Mouse (Mus musculus) hindbrain, embryonic 14.5 days (tissue): ENCODE measurements around the gene Nudt4. TPM values are rescaled to one million over a fixed set of nuclear protein-coding genes. Genes with fewer than 3 reads are reported as not detected.
"Not testable (repeated sequence)": the region's sequence is repeated elsewhere in the genome, so short reads cannot be mapped to it uniquely, and the experiment has no call there.

Source experiments
- ATAC-seq: fragments of 200-750 bp; cut with Nextera tagmentation; 2 replicates; pipeline ENCODE4 v1.8.0; 2017; ENCODE audit warnings: moderate number of reproducible peaks, mild to moderate bottlenecking, moderate TSS enrichment, moderate library complexity; ENCODE audit not compliant: low FRiP score
- DNase-seq: peaks from one replicate; pipeline ENCODE4 v3.0.0-alpha.2; 2015; ENCODE audit warnings: low spot score
- H3K27ac ChIP-seq: fragments of 300-500 bp; sonication (generic); 2 replicates; pipeline ENCODE4 v1.5.1; 2014; ENCODE audit warnings: mild to moderate bottlenecking, moderate library complexity
- H3K27me3 ChIP-seq: fragments of 300-500 bp; sonication (generic); 2 replicates; pipeline ENCODE4 v1.6.1; 2014; ENCODE audit warnings: mild to moderate bottlenecking, low read length, mixed read lengths; ENCODE audit not compliant: control insufficient read depth, insufficient read depth
- H3K36me3 ChIP-seq: fragments of 300-500 bp; sonication (generic); replicated peaks from 2 replicates; pipeline ENCODE4 v1.6.1; 2014; ENCODE audit not compliant: control insufficient read depth, insufficient read depth
- H3K4me1 ChIP-seq: fragments of 300-500 bp; sonication (generic); replicated peaks from 2 replicates; pipeline ENCODE4 v1.6.1; 2014; ENCODE audit warnings: antibody characterized with exemption, low read length, mixed read lengths; ENCODE audit not compliant: control insufficient read depth, insufficient read depth
- H3K4me2 ChIP-seq: fragments of 300-500 bp; sonication (generic); replicated peaks from 2 replicates; pipeline ENCODE4 v1.6.1; 2014; ENCODE audit warnings: mild to moderate bottlenecking, moderate library complexity
- H3K4me3 ChIP-seq: fragments of 300-500 bp; sonication (generic); replicated peaks from 2 replicates; pipeline ENCODE4 v1.5.1; 2014; ENCODE audit warnings: mild to moderate bottlenecking, low read length
- H3K9ac ChIP-seq: fragments of 300-500 bp; sonication (generic); 2 replicates; pipeline ENCODE4 v1.6.1; 2014
- H3K9me3 ChIP-seq: fragments of 300-500 bp; sonication (generic); 2 replicates; pipeline ENCODE4 v1.6.1; 2016; ENCODE audit warnings: low read length; ENCODE audit not compliant: control insufficient read depth
- WGBS: fragments of 180-500 bp; shearing (Covaris S2); extraction: QIAGEN DNeasy Blood & Tissue Kit; methylation state at CpG from one replicate; pipeline ENCODE4 v1.1.7; 2014; 5-methylcytosine and 5-hydroxymethylcytosine counted together
- polyA plus RNA-seq: library from polyadenylated mRNA; unstranded; fragments of >200 nt; fragmentation: Nextera tagmentation; extraction: Ambion mirVana; gene quantifications from 2 replicates; pipeline ENCODE4 v1.2.1, GENCODE M21; 2014

Gene Nudt4
- polyA plus RNA-seq, 1 experiment from 2014 or later: 98.9 TPM

DNA sequence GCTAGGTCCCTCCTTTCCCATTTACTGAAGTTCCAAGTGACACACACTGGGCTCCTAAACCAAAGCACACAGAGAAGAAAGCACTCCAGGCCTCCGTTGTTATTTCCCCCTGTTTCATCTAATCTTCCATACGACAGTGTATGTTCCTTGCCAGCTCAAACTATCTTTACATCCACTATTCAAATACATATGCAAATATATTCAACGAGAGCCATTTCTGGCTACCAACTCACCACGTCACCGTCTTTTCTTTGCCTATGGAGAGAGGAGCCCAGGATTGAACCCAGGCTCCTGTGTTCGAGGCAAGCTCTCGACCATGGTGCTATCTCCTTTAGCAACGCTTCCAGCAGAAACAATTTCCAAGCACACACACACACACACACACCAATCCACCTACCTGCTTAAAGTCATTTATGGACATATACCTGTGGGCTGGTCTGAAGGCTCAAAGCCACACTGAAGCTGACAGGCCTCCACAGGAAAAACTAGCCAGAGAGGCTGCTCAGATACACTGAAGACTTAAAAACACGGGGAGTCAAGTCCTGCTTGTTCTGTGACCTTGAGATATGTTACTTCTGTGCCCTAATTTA lies 3.5 kb downstream of the Nudt4 start:
- DNase-seq (no peak), ATAC-seq (no peak)
- 82% methylated on average over 9 of the region's 9 CpGs for WGBS
- Histone ChIP-seq H3K27me3 (no peaks in the 10 kb centered on the region), H3K4me1 (peaks cover 20% of the 10 kb centered on the region), H3K36me3 (no peaks in the 10 kb centered on the region), H3K27ac (no peak overlapping the region), H3K9me3 (no peaks in the 10 kb centered on the region), H3K4me3 (no peak overlapping the region), H3K4me2 (peak overlapping the region; percentile 27), H3K9ac (no peak overlapping the region)

DNA sequence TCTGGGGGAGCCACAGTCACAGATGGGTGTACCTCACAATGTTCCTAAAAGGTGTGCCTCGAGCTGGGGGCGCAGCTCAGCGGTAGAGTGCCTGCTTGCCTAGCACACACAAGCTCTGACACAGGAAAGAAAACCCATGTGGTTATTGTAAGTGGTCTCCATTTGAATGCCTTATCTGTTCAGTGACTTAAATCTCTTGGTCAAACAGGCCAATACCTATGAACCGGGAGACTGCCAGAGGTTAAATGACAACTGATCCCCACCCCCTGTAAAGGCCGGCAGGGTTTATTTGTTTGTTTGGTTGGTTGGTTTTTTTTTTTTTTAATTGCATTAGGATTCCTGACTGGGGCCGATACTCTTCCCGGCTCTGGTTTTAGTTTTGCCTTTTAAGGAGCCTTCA lies 4.5 kb downstream of the Nudt4 start:
- Histone ChIP-seq H3K4me3 (no peak overlapping the region), H3K36me3 (no peaks in the 10 kb centered on the region), H3K27ac (no peak overlapping the region), H3K4me1 (peaks cover 20% of the 10 kb centered on the region), H3K9ac (no peak overlapping the region), H3K27me3 (no peaks in the 10 kb centered on the region), H3K4me2 (no peak overlapping the region), H3K9me3 (no peaks in the 10 kb centered on the region)
- DNase-seq: no peak
- ATAC-seq: no peak
- 84% methylated on average over 7 of the region's 7 CpGs for WGBS

DNA sequence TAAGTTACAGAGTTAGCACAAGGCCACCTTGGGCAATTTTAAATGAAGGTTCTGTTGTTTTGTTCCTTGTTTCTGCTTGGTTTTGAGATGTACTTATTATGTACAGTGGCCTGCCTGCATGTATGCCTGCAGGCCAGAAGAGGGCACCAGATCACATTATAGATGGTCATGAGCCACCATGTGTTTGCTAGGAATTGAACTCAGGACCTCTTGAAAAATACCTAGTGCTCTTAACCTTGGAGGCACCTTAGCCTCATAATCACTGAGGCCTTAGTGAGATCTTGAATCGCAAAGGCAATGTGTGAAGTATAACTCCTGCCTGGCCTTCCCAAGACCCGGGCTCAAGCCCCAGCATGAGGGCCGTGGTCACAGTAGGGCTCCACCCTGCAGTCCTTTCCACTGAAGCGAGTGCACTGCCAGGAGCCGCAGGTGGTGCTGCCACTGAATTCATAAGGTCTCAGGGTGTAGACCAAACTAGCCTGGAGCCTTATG lies 6.6 kb downstream of the Nudt4 start:
- H3K9me3 ChIP-seq: no peaks in the 10 kb centered on the region
- DNase-seq: no peak
- H3K36me3 ChIP-seq: no peaks in the 10 kb centered on the region
- H3K4me1 ChIP-seq: peaks cover 19% of the 10 kb centered on the region
- H3K4me2 ChIP-seq: no peak overlapping the region
- H3K4me3 ChIP-seq: no peak overlapping the region
- H3K27me3 ChIP-seq: no peaks in the 10 kb centered on the region
- no peak for ATAC-seq
- WGBS: 84% methylated on average over 5 of the region's 5 CpGs
- no peak overlapping the region for H3K27ac ChIP-seq
- no peak overlapping the region for H3K9ac ChIP-seq

DNA sequence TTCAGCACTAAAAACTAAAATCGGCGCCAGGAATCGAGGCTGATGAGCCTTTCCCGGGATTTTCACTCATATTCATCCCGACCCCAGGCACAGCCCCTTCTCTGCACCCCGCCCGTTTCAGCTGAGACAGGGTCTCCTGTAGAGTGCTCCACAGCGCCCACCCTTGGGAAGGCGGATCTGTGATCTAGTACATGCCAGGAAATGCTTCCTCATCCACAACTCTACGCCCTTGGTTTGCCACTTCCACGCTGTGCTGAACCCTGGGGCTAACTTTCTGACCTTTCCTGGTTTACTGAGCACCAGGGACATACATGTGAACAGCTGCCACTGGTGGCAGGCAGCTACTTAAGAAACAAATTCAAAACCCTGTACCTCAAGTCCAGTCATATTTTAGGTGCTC lies 8.1 kb downstream of the Nudt4 start:
- Histone ChIP-seq H3K4me2 (no peak overlapping the region), H3K27me3 (no peaks in the 10 kb centered on the region), H3K9me3 (no peaks in the 10 kb centered on the region), H3K27ac (no peak overlapping the region), H3K9ac (no peak overlapping the region), H3K4me1 (peaks cover 13% of the 10 kb centered on the region; the same call in 1 of the 2 replicates), H3K4me3 (no peak overlapping the region), H3K36me3 (peaks cover 4% of the 10 kb centered on the region; the same call in 1 of the 2 replicates)
- DNase-seq: no peak
- ATAC-seq: no peak
- WGBS: 88% methylated on average over 11 of the region's 11 CpGs

DNA sequence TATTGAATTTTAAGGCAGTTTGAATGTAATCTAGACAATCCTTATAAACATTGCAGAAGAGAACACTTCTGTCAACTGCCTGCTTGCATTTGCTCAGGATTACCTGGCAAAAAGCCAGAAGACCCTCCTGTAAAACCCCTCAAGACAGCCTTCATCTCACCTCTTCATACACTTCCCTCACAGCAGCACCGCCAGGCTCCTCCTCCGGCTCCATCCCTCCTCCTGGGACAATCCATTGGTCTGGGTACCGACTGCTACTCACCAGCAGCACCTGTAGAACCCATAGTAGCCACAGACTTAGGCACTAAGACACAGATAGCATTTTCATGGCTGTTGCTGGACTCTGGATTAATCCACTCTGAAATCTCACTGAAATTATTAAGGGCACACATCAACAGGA lies 11.6 kb downstream of the Nudt4 start:
- H3K9me3 ChIP-seq: no peaks in the 10 kb centered on the region
- WGBS: 56% methylated on average over 3 of the region's 3 CpGs
- DNase-seq (no peak), ATAC-seq (no peak)
- no peak overlapping the region for H3K27ac ChIP-seq
- peaks cover 6% of the 10 kb centered on the region; the same call in 1 of the 2 replicates for H3K4me1 ChIP-seq
- H3K9ac ChIP-seq: no peak overlapping the region
- no peak overlapping the region for H3K4me3 ChIP-seq
- no peak overlapping the region for H3K4me2 ChIP-seq
- peaks cover 33% of the 10 kb centered on the region for H3K36me3 ChIP-seq
- H3K27me3 ChIP-seq: no peaks in the 10 kb centered on the region

DNA sequence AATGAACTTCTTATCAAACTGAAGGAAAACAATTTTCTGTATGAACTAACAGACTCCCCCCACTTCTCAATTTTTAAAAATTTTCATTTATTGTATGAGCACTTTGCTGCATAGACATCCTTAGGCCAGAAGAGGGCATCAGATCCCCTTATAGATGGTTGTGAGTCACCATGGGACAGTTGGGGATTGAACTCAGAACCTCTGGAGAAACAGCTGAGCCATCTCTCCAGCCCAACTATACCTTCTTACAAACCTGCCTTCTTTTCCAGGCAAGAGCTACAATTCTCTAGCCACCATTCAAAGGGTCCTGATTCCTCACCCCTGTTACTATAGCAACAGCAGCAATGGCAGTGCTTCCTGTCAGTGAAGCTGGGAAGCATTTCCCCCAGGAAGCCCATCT lies 12.2 kb downstream of the Nudt4 start:
- Histone ChIP-seq H3K27me3 (no peaks in the 10 kb centered on the region), H3K4me2 (no peak overlapping the region), H3K4me3 (no peak overlapping the region), H3K9ac (no peak overlapping the region), H3K9me3 (no peaks in the 10 kb centered on the region), H3K36me3 (peaks cover 39% of the 10 kb centered on the region), H3K27ac (no peak overlapping the region), H3K4me1 (peaks cover 6% of the 10 kb centered on the region; the same call in 1 of the 2 replicates)
- ATAC-seq: no peak
- no peak for DNase-seq

DNA sequence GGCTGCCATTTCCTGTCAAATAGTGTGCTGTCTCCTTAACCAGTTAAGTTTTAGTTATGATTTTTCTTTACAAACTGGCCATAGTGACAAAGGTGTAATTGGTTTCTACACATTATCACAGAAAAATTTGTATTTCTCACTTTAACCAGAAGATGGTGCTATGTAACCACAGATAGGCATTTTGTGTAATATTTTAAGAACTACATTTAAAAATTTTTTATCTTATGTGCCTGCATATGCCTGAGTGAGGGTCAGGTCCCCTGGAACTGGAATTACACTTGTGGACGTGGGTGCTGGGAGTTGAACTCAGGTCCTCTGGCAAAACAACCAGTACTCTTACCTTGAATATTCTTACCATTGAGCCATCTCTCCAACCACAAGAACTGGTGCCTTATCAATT lies 13.4 kb downstream of the Nudt4 start:
- H3K4me2 ChIP-seq: no peak overlapping the region
- no peak overlapping the region for H3K27ac ChIP-seq
- peaks cover 51% of the 10 kb centered on the region for H3K36me3 ChIP-seq
- H3K9ac ChIP-seq: no peak overlapping the region
- no peaks in the 10 kb centered on the region for H3K9me3 ChIP-seq
- no peak overlapping the region for H3K4me3 ChIP-seq
- peaks cover 6% of the 10 kb centered on the region; the same call in 1 of the 2 replicates for H3K4me1 ChIP-seq
- H3K27me3 ChIP-seq: no peaks in the 10 kb centered on the region
- ATAC-seq: no peak
- WGBS: 62% methylated on average over 1 of the region's 1 CpGs
- DNase-seq: peak; percentile 80

DNA sequence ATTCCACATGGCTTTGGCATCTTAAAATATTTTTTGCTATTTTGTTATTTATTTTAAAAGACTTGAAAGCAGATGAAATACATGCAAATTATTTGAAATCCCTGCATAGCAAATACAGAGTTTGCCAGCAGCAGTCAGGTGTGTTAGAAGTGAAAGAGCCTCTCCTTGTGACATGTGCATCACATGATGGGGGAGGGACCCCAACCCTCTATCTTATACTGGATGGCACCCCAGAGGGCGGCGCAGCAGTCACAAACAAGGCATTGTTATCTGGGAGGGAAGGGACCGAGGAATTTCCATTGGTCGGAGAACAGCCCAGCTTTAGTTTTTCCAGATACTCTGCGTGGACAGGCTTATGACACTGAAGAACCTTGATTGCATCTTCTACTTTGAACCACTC lies 14.9 kb downstream of the Nudt4 start:
- H3K9me3 ChIP-seq, H3K4me2 ChIP-seq, H3K27ac ChIP-seq, DNase-seq, H3K4me1 ChIP-seq, ATAC-seq, H3K27me3 ChIP-seq, H3K4me3 ChIP-seq, H3K9ac ChIP-seq: not testable (repeated sequence)
- WGBS: 58% methylated on average over 5 of the region's 5 CpGs
- peaks cover 64% of the 10 kb centered on the region for H3K36me3 ChIP-seq

DNA sequence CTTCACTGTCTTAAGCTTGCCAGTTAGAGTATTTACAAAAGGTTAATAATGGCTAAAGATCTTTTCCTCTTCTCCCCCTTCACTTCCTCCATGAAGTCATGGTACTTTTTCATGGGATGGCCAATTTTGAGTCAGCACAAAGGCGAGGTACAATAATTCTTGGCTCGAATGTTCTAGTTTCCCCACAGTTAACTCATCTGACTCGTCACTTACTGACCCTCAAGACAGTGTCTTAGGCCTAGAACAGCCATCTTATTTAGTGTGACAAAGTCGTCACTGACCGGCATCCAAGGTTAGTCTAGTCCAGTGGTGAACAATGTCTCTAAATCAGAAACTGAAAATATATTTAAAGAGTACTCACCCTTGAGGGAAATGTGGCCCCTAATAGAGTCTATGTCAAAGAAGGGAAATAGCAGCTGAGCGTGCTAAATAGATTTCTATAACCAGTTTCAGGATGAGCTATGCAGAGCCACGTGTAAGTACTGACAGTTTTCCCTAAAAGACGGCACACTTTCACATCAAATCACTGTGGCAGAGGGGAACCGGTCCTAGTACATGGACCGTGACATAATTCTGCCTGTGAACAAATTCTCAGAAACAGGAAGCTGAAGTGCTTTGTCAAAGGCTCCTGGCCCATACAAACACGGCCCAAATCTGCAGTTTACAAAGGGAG lies 15.7 kb downstream of the Nudt4 start:
- H3K27ac ChIP-seq: no peak overlapping the region
- H3K9me3 ChIP-seq: no peaks in the 10 kb centered on the region
- H3K4me3 ChIP-seq: no peak overlapping the region
- WGBS: 87% methylated on average over 11 of the region's 11 CpGs
- H3K9ac ChIP-seq: no peak overlapping the region; the same call in 1 of the 2 replicates
- H3K27me3 ChIP-seq: no peaks in the 10 kb centered on the region
- H3K4me1 ChIP-seq: peaks cover 6% of the 10 kb centered on the region; the same call in 1 of the 2 replicates
- ATAC-seq (no peak), DNase-seq (no peak)
- H3K4me2 ChIP-seq: no peak overlapping the region
- H3K36me3 ChIP-seq: peaks cover 66% of the 10 kb centered on the region
